Mouse (Mus musculus) CH12.LX (cell line): Measurements from ENCODE around the gene Heatr5a. TPM values are rescaled to one million over a fixed set of nuclear protein-coding genes. Genes with fewer than 3 reads are reported as not detected.

Experiments used
- DNase-seq: peaks from one replicate; pipeline ENCODE4 v3.0.0-alpha.2; 2013; ENCODE audit errors: extremely low read depth
- H3K27ac ChIP-seq: 2 replicates; pipeline ENCODE4 v1.5.1; 2012; ENCODE audit warnings: low read depth, mild to moderate bottlenecking, control low read depth, moderate library complexity; ENCODE audit not compliant: insufficient read depth
- H3K27me3 ChIP-seq: replicated peaks from 2 replicates; pipeline ENCODE3; 2012; ENCODE audit warnings: inconsistent platforms
- H3K36me3 ChIP-seq, 2 experiments: replicated peaks in 1 of 2; 2 replicates each; pipeline versions ENCODE3 to v1.6.1; 2012; ENCODE audit warnings: inconsistent platforms in 1 of 2, low read length in 1 of 2, mild to moderate bottlenecking in 1 of 2, mixed read lengths in 1 of 2, moderate library complexity in 1 of 2; ENCODE audit not compliant: control insufficient read depth in 1 of 2, insufficient read depth in 1 of 2
- H3K4me1 ChIP-seq, 2 experiments: 2 replicates each; pipeline ENCODE4 v1.6.1; 2012; ENCODE audit warnings: inconsistent platforms in 1 of 2, moderate library complexity in 1 of 2; ENCODE audit not compliant: insufficient read depth in 2 of 2, control insufficient read depth in 1 of 2
- H3K4me2 ChIP-seq: 2 replicates; pipeline ENCODE4 v1.6.1; 2012; ENCODE audit warnings: low read depth, mild to moderate bottlenecking, control low read depth; ENCODE audit not compliant: poor library complexity, insufficient read depth, severe bottlenecking
- H3K4me3 ChIP-seq, 3 experiments: fragments of 150-350 bp in 1 of 3; sonication (generic) in 1 of 3; replicated peaks in 1 of 3; 2 replicates each; pipeline versions ENCODE3 to v1.5.1; 2011 to 2012; ENCODE audit warnings: low read depth in 2 of 3, low read length in 2 of 3, mild to moderate bottlenecking in 2 of 3, moderate library complexity in 2 of 3, control low read depth in 1 of 3, improper control_type of control experiment in 1 of 3, inconsistent platforms in 1 of 3, mixed read lengths in 1 of 3; ENCODE audit not compliant: poor library complexity in 1 of 3
- H3K79me2 ChIP-seq: replicated peaks from 2 replicates; pipeline ENCODE4 v1.6.1; 2012; ENCODE audit warnings: mild to moderate bottlenecking, moderate library complexity; ENCODE audit not compliant: control insufficient read depth, poor library complexity, insufficient read depth, severe bottlenecking; ENCODE audit errors: extremely low read depth
- H3K9ac ChIP-seq: 2 replicates; pipeline ENCODE4 v1.6.1; 2012; ENCODE audit warnings: low read depth, mild to moderate bottlenecking, control low read depth, moderate library complexity; ENCODE audit not compliant: insufficient read depth
- H3K9me3 ChIP-seq: replicated peaks from 2 replicates; pipeline ENCODE3; 2012; ENCODE audit warnings: low read length, inconsistent platforms, mixed read lengths
- BHLHE40 ChIP-seq: IDR thresholded peaks from 2 replicates; pipeline ENCODE4 v1.6.1; 2011; ENCODE audit warnings: mild to moderate bottlenecking, low read depth, low read length, improper control_type of control experiment
- CHD1 ChIP-seq: IDR thresholded peaks from 2 replicates; pipeline ENCODE4 v1.6.1; 2012; ENCODE audit warnings: low read depth, low read length, improper control_type of control experiment, inconsistent platforms
- CHD2 ChIP-seq: IDR thresholded peaks from 2 replicates; pipeline ENCODE4 v1.6.1; 2011; ENCODE audit warnings: low read length, improper control_type of control experiment
- ELF1 ChIP-seq: IDR thresholded peaks from 2 replicates; pipeline ENCODE4 v1.6.1; 2014; ENCODE audit warnings: low read depth, mild to moderate bottlenecking, inconsistent platforms, low read length, improper control_type of control experiment
- EP300 ChIP-seq: IDR thresholded peaks from 2 replicates; pipeline ENCODE4 v1.6.1; 2011; ENCODE audit warnings: low read length, improper control_type of control experiment
- ETS1 ChIP-seq: conservative IDR thresholded peaks from 2 replicates; pipeline ENCODE4 v1.6.1; 2012; ENCODE audit warnings: low read depth, mild to moderate bottlenecking, inconsistent platforms, low read length, improper control_type of control experiment, moderate library complexity
- GABPA ChIP-seq: IDR thresholded peaks from 2 replicates; pipeline ENCODE4 v1.6.1; 2012; ENCODE audit warnings: low read depth, low read length, improper control_type of control experiment, inconsistent platforms; ENCODE audit not compliant: insufficient replicate concordance
- HCFC1 ChIP-seq: IDR thresholded peaks from 2 replicates; pipeline ENCODE4 v1.6.1; 2012; ENCODE audit warnings: low read depth, mild to moderate bottlenecking, inconsistent platforms, low read length, improper control_type of control experiment
- IRF4 ChIP-seq: IDR thresholded peaks from 2 replicates; pipeline ENCODE4 v1.6.1; 2014; ENCODE audit warnings: low read depth, mild to moderate bottlenecking, inconsistent platforms, low read length, improper control_type of control experiment
- JUN ChIP-seq: IDR thresholded peaks from 2 replicates; pipeline ENCODE4 v1.6.1; 2011; ENCODE audit warnings: low read depth, mild to moderate bottlenecking, low read length, improper control_type of control experiment, moderate library complexity; ENCODE audit not compliant: insufficient read depth
- KAT2A ChIP-seq: IDR thresholded peaks from 2 replicates; pipeline ENCODE4 v1.6.1; 2012; ENCODE audit warnings: low read length, improper control_type of control experiment, inconsistent platforms; ENCODE audit not compliant: insufficient replicate concordance
- MAFK ChIP-seq: IDR thresholded peaks from 2 replicates; pipeline ENCODE4 v1.6.1; 2011; ENCODE audit warnings: low read length, improper control_type of control experiment; ENCODE audit not compliant: insufficient replicate concordance
- MAX ChIP-seq: IDR thresholded peaks from 2 replicates; pipeline ENCODE4 v1.6.1; 2011; ENCODE audit warnings: low read length, improper control_type of control experiment
- MAZ ChIP-seq: IDR thresholded peaks from 2 replicates; pipeline ENCODE4 v1.6.1; 2012; ENCODE audit warnings: low read depth, mild to moderate bottlenecking, inconsistent platforms, low read length, improper control_type of control experiment, moderate library complexity
- NRF1 ChIP-seq: IDR thresholded peaks from 2 replicates; pipeline ENCODE4 v1.6.1; 2014; ENCODE audit warnings: low read depth, mild to moderate bottlenecking, inconsistent platforms, low read length, improper control_type of control experiment, moderate library complexity
- PAX5 ChIP-seq: IDR thresholded peaks from 2 replicates; pipeline ENCODE4 v1.6.1; 2012; ENCODE audit warnings: low read length, inconsistent platforms, mixed read lengths
- SIN3A ChIP-seq: IDR thresholded peaks from 2 replicates; pipeline ENCODE4 v1.6.1; 2012; ENCODE audit warnings: low read length, improper control_type of control experiment, inconsistent platforms
- USF1 ChIP-seq: IDR thresholded peaks from 2 replicates; pipeline ENCODE4 v1.6.1; 2014; ENCODE audit warnings: low read depth, mild to moderate bottlenecking, inconsistent platforms, low read length, improper control_type of control experiment
- USF2 ChIP-seq: conservative IDR thresholded peaks from 2 replicates; pipeline ENCODE4 v1.6.1; 2011; ENCODE audit warnings: low read depth, low read length, improper control_type of control experiment
- ZMIZ1 ChIP-seq: IDR thresholded peaks from 2 replicates; pipeline ENCODE4 v1.6.1; 2012; ENCODE audit warnings: low read depth, mild to moderate bottlenecking, inconsistent platforms, low read length, improper control_type of control experiment
- dilution Hi-C: fragments of 300-500 bp; cut with MboI; formaldehyde crosslinking; loops from 2 replicates; pipeline ENCODE4 v1.14.3; 2020; ENCODE audit warnings: low sequenced_read_pairs; ENCODE audit not compliant: extremely low pct_unique_long_range_greater_than_20kb, extremely low pct_ligation_motif_present
- in situ Hi-C: fragments of 300-500 bp; cut with MboI; formaldehyde crosslinking; loops from 3 replicates; pipeline ENCODE4 v1.14.3; 2019; ENCODE audit warnings: low sequenced_read_pairs, low pct_ligation_motif_present, low pct_unique_long_range_greater_than_20kb, mixed read lengths
- polyA plus RNA-seq: library from polyadenylated mRNA; unstranded; fragments of >175 nt; gene quantifications from 2 replicates; pipeline ENCODE4 v1.2.1, GENCODE M21; 2012; ENCODE audit warnings: low read depth; ENCODE audit not compliant: insufficient read length
- total RNA-seq, 2 experiments: library from RNA; depleted of rRNA; stranded (reverse); fragments of 300-350 nt in 1 of 2; fragments of >200 nt in 1 of 2; gene quantifications; 2 replicates each; pipeline ENCODE4 v1.2.3; 2012 to 2014

Gene Heatr5a
- total and polyA plus RNA-seq, 3 experiments = 5.4 to 7.3 (median 6.4) TPM

- Histone ChIP-seq H3K27ac (no peak overlapping the region), H3K27me3 (no peaks in the 10 kb centered on the region), H3K4me3 (no peak overlapping the region), H3K79me2 (no peaks in the 10 kb centered on the region), H3K4me1 (peaks cover 7 to 16% of the 10 kb centered on the region in 2 experiments)
- no peak for DNase-seq
- dilution Hi-C loops = no loop called here
- in situ Hi-C loops = no loop called here
- TF ChIP-seq MAFK (peak; percentile 89), BHLHE40 (no peak)
- TF ChIP-seq, all 38 proteins: peak for 1
- Histone ChIP-seq H3K4me2 (no peak overlapping the region), H3K9ac (no peak overlapping the region), H3K9me3 (no peaks in the 10 kb centered on the region), H3K36me3 (peaks cover 23 to 62% of the 10 kb centered on the region in 2 experiments)
Observed at GRCm38 (mm10) chr12:51884801-51885200, 86.3 kb downstream of the Heatr5a start.

GRCm38 (mm10) chr12:51883297-51883805 lies 87.8 kb downstream of the Heatr5a start:
- no peak overlapping the region for H3K4me2 ChIP-seq
- H3K27me3 ChIP-seq = no peaks in the 10 kb centered on the region
- DNase-seq = no peak
- H3K9me3 ChIP-seq = no peaks in the 10 kb centered on the region
- H3K36me3 ChIP-seq = peaks cover 20 to 60% of the 10 kb centered on the region in 2 experiments
- H3K27ac ChIP-seq = no peak overlapping the region
- dilution Hi-C loops (no loop called here), in situ Hi-C loops (no loop called here)
- peaks cover 7 to 16% of the 10 kb centered on the region in 2 experiments for H3K4me1 ChIP-seq
- H3K4me3 ChIP-seq = no peak overlapping the region
- no peaks in the 10 kb centered on the region for H3K79me2 ChIP-seq
- H3K9ac ChIP-seq = no peak overlapping the region
- TF ChIP-seq ELF1 (no peak), CHD2 (no peak), NRF1 (no peak), MAFK (no peak), USF1 (no peak), USF2 (no peak), SIN3A (no peak), PAX5 (no peak), KAT2A (no peak), HCFC1 (no peak)
- TF ChIP-seq, all 38 proteins: peak for 0

GRCm38 (mm10) chr12:51882606-51883296 lies 88.4 kb downstream of the Heatr5a start:
- Histone ChIP-seq H3K9ac (no peak overlapping the region), H3K27ac (no peak overlapping the region)

More at GRCm38 (mm10) chr12:51882606-51883296, 88.4 kb downstream of the Heatr5a start:
- Histone ChIP-seq H3K36me3 (peaks cover 17 to 58% of the 10 kb centered on the region in 2 experiments), H3K79me2 (no peaks in the 10 kb centered on the region), H3K4me3 (no peak overlapping the region), H3K4me1 (peaks cover 6 to 11% of the 10 kb centered on the region in 2 experiments), H3K9me3 (no peaks in the 10 kb centered on the region), H3K27me3 (no peaks in the 10 kb centered on the region), H3K4me2 (no peak overlapping the region)
- in situ Hi-C loops (no loop called here), dilution Hi-C loops (no loop called here)
- no peak for DNase-seq
- TF ChIP-seq ETS1 = no peak
- no peak for TF ChIP-seq ZMIZ1
- TF ChIP-seq MAX = no peak
- TF ChIP-seq CHD1 = no peak
- no peak for TF ChIP-seq IRF4
- TF ChIP-seq GABPA = no peak
- no peak for TF ChIP-seq JUN
- TF ChIP-seq EP300 = no peak
- TF ChIP-seq MAZ = no peak
